In the genomic region with DNA sequence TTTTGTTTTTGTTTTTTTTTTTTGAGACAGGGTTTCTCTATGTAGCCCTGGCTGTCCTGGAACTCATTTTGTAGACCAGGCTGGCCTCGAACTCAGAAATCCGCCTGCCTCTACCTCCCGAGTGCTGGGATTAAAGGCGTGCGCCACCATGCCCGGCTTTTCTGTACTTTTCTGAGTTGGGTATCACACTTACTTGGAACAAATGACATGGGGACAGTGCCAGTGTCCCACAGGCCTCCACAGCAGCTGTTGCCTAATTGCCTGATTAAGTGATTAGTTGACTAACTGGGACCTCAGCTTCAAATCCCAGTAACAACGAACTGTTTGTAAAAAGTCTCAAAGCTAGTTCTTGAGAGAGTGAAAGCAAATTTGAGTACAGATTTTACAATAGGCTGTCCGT, we compare ENCODE assay signal across 10 mouse cellular contexts. TPM values are rescaled to one million over a fixed set of nuclear protein-coding genes. Genes with fewer than 3 reads are reported as not detected.
"Had no signal": no experiment of that assay in that cellular context is flagged by ENCODE, and none has a peak within 500 bp of the region (broad histone marks: within the 10 kb centered on the region; RNA-seq: fewer than 3 reads in every experiment).

No protein-coding gene starts in this region.

RNA-seq across cellular contexts. Expression of a gene that starts 30.1 kb away (rescaled TPM):
- total RNA-seq: heart, postnatal 10 days; heart, postnatal 14 days; heart, postnatal 25 days; heart, postnatal 36 days; heart, postnatal 4 days; hematopoietic stem cell, adult 5-6 weeks had no signal
- polyA plus RNA-seq: heart, postnatal 0 days; inflammation-experienced regulatory T-cells, adult 6 months; kidney, embryonic 14.5 days; kidney, postnatal 0 days had no signal
